Mouse (Mus musculus) adrenal gland, postnatal 14 days (tissue): Measurements from ENCODE around the gene Prr29. TPM values are rescaled to one million over a fixed set of nuclear protein-coding genes. Genes with fewer than 3 reads are reported as not detected.

Experiments
- DNase-seq: peaks from one replicate; pipeline ENCODE4 v3.0.0; 2021; ENCODE audit warnings: mixed read lengths
- total RNA-seq: library from RNA; stranded (reverse); gene quantifications from 2 replicates; pipeline ENCODE4 v1.2.3, GENCODE M21; 2021

Gene Prr29
- total RNA-seq, 1 experiment from 2014 or later: not detected

GRCm38 (mm10) chr11:106410507-106410906, 45.2 kb downstream of the Prr29 start:
- no peak for DNase-seq

GRCm38 (mm10) chr11:106411157-106411556, 45.9 kb downstream of the Prr29 start:
- DNase-seq: no peak

- no peak for DNase-seq
These were observed 47.5 kb downstream of the Prr29 start for GRCm38 (mm10) chr11:106412641-106413360.

- no peak for DNase-seq
These were observed 51.1 kb downstream of the Prr29 start for GRCm38 (mm10) chr11:106416331-106416730.

- DNase-seq: no peak
These were observed 52.6 kb downstream of the Prr29 start for GRCm38 (mm10) chr11:106417860-106418259.

GRCm38 (mm10) chr11:106418622-106419196, 53.4 kb downstream of the Prr29 start:
- DNase-seq: peak; percentile 91

GRCm38 (mm10) chr11:106419262-106420102, 54.2 kb downstream of the Prr29 start:
- no peak for DNase-seq

- DNase-seq: no peak
These were observed 59.9 kb downstream of the Prr29 start for GRCm38 (mm10) chr11:106425201-106425600.

GRCm38 (mm10) chr11:106426447-106426846, 61.2 kb downstream of the Prr29 start:
- DNase-seq: no peak

Other genes with a start within 250 kb of the Prr29 start
- not detected in 2 replicates for gene Gm10840, start 204.6 kb upstream of the Prr29 start, total RNA-seq
- 21.1 and 59.4 TPM in 2 replicates for gene Limd2, start 204.6 kb upstream of the Prr29 start, total RNA-seq
- 12.1 and 12.5 TPM in 2 replicates for gene Strada, start 163.3 kb upstream of the Prr29 start, total RNA-seq
- gene Ccdc47, start 149.1 kb upstream of the Prr29 start, total RNA-seq: 116 and 120 TPM in 2 replicates
- 51.5 and 59.9 TPM in 2 replicates for gene Ddx42, start 148.5 kb upstream of the Prr29 start, total RNA-seq
- gene Ftsj3, start 109.4 kb upstream of the Prr29 start, total RNA-seq: 66.1 and 77.0 TPM in 2 replicates
- 141 and 146 TPM in 2 replicates for gene Psmc5, start 109.3 kb upstream of the Prr29 start, total RNA-seq
- gene Smarcd2, start 92.5 kb upstream of the Prr29 start, total RNA-seq: 79.9 and 91.0 TPM in 2 replicates
- 0.11 and 0.23 TPM in 2 replicates for gene Tcam1, start 88.8 kb upstream of the Prr29 start, total RNA-seq
- not detected in 2 replicates for gene Gh, start 63.6 kb upstream of the Prr29 start, total RNA-seq
- gene Cd79b, start 50.7 kb upstream of the Prr29 start, total RNA-seq: 5.5 and 33.1 TPM in 2 replicates
- gene Scn4a, start 12.2 kb upstream of the Prr29 start, total RNA-seq: 0.44 and 0.49 TPM in 2 replicates
- 24.6 and 27.6 TPM in 2 replicates for gene Icam2, start 22.6 kb downstream of the Prr29 start, total RNA-seq
- gene Ern1, start 122.4 kb downstream of the Prr29 start, total RNA-seq: 80.9 and 82.3 TPM in 2 replicates
- 40.4 and 44.8 TPM in 2 replicates for gene Tex2, start 248.0 kb downstream of the Prr29 start, total RNA-seq